Mouse (Mus musculus) testis, postnatal 10 days (tissue): Measurements from ENCODE around the gene Klhl42.

Source experiments
- DNase-seq: peaks from one replicate; pipeline ENCODE4 v3.0.0; 2021; ENCODE audit warnings: low spot score

Klhl42 gene

GRCm38 (mm10) chr6:147091136-147092120, at the start of gene Klhl42:
Klhl42 (plus strand) TSS chr6:147091379.
- peak; percentile 82 for DNase-seq

DNA sequence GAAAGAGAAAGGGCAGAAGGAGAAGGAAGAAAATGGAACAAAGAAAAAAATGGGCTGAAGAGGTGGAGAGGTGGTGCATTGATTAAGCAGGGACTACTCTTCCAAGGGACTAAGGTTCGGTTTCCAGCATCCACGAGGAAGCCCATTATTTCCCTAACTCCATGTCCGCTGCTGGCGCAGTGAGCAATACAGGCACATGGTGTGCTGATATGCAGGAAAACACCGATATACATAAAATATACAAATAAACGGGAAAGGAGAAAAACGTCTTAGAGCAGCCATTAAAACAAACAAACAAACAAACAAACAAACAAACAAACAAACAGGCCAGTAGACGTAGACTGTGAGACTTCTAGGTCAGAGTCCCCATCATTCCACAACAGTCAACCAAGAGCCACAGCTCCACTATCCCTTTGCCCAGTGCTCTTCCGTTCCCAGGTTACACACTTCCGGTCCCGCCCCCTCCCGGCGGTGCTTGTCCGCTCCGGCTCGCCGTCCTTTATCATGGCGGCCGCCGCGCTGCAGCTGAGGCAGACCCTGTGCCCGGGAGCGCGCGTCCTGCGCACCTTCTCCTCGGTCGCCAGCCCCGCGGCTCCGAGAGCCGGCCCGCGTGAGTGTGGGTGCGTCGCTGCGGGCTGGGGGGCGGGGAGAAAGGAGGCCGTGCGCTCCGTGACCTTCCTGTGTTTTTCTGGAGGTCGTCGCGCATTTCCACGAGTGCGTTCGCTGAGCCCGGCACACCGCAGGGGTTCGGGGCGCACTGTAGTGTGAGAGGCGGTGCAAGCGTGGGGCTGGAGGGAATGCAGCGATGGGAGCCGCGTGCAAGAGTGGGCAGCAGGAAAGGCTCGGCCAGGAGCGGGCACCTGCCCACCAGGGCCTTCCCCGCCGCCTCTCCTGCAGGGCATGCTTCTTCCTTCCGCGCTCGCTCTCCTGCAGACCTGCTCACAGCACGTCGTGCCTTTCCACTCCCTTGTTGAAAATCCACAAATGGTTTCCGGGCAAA, 48.6 kb upstream of the Klhl42 start, which contains the start of gene Mrps35:
Gene Mrps35, plus strand, starts transcription at position 474 of the 1,000 bp plus-strand sequence.
- peak; percentile 95 for DNase-seq

GRCm38 (mm10) chr6:147043633-147044032, 47.5 kb upstream of the Klhl42 start:
- no peak for DNase-seq

DNA sequence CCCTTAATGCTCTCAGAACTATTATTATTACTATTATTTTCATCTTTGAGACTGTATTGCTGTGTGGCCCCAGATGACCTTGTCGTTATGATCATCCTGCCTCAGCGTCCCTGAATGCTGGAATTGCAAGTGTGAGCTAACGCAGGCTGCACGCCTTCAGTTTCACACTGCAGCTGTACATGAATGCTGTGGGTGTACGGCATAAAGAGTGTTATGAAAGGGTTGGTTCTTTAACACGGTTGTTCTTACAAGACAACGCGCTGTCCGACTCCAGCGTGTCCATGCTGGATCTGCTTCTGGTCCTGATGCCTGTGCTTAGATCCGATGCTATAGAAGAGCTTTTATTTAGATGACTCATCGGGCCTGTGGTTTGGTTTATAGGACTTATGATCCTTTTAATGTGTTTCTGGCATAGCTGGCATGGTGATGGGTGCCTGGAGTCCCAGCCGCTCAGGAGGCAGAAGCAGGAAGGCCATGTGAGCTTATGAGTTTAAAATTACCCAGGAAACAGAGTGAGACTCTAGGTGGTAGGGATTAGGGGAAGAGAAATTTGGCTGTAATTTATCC, 41.9 kb upstream of the Klhl42 start:
- no peak for DNase-seq

GRCm38 (mm10) chr6:147051666-147052065, 39.5 kb upstream of the Klhl42 start:
- peak; percentile 34 for DNase-seq

DNA sequence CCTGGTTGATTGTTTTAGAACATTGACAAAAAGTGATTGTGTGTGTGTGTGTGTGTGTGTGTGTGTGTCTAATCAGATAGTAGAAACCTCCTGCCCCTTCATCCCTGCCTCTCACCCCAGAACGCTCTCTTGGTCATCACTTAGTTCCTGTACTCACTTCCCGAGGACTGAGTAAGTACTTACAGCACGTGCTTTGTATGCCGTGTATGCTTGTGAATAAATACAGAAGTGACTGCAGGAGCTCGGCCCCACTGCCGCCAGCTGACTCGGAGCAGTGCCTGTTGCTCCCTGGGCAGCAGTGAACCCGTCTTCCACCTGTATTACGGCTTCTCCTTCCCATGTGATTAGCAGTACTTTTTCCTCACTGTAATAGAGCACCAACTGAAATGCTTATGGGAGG, 38.7 kb upstream of the Klhl42 start:
- DNase-seq: no peak

GRCm38 (mm10) chr6:147053785-147054646, 37.2 kb upstream of the Klhl42 start:
- no peak for DNase-seq

GRCm38 (mm10) chr6:147055374-147055977, 35.7 kb upstream of the Klhl42 start:
- DNase-seq: no peak

- peak; percentile 49 for DNase-seq
These were observed 31.9 kb upstream of the Klhl42 start for GRCm38 (mm10) chr6:147059326-147059725.

- DNase-seq: peak; percentile 30
These were observed 29.5 kb upstream of the Klhl42 start for GRCm38 (mm10) chr6:147061630-147062029.

- DNase-seq: peak; percentile 34
These were observed 29.1 kb upstream of the Klhl42 start for GRCm38 (mm10) chr6:147062034-147062433.

DNA sequence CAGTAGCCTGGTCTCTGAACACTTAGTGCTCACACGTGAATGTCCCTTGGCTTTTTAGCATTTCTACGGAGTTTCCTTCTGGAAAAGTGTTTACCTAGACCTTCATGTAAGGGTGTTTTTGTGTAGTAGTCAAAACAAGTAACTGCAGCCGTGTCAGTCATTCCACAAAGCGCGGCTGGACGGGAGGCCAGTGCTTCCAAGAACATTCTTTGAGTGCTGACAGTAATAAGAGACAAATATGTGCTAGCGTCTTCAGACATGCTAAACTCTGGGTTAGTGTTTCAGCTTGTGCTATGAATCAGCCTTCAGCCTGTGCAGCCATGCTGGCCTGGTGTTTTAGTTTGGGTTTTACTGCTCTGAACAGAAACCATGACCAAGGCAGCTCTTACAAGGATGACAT, 28.5 kb upstream of the Klhl42 start:
- no peak for DNase-seq

GRCm38 (mm10) chr6:147064226-147064943, 26.8 kb upstream of the Klhl42 start:
- no peak for DNase-seq

DNA sequence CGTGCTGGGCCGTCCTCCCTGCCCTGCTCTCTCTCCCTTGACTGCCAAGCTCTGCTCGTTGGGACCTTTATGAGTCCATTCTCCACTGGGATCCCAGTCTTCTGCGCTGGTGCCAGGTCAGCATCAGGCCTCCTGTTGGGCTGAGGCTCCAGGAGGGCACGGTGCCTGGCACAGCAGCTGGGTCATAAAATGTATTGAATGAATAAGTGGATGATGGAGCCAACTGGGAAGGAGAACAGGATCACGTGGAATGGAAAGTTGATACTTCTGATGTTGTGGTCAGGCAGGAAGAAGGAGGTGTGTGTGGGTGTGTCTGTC, 26.3 kb upstream of the Klhl42 start:
- no peak for DNase-seq

- DNase-seq: no peak
These were observed 15.3 kb upstream of the Klhl42 start for GRCm38 (mm10) chr6:147075808-147076387.

DNA sequence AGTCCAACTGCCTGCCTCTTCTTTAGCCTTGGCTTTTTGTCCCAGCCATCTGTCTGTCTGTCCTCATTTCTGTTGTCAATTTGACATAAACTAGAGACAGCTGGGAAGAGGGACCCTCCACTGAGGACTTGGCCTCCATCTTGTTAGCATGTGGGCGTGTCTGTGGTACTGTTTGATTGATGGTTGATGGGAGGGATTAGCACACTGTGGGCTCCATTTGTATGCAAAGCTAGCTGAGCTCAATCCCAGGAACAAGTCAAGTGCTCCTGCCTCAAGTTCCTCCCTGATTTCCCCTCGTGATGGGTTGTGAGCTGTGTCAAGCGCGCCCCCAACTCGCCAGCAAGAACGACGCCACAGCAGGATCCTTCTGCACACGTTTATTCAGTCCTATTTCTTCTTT, 14.3 kb upstream of the Klhl42 start:
- no peak for DNase-seq

DNA sequence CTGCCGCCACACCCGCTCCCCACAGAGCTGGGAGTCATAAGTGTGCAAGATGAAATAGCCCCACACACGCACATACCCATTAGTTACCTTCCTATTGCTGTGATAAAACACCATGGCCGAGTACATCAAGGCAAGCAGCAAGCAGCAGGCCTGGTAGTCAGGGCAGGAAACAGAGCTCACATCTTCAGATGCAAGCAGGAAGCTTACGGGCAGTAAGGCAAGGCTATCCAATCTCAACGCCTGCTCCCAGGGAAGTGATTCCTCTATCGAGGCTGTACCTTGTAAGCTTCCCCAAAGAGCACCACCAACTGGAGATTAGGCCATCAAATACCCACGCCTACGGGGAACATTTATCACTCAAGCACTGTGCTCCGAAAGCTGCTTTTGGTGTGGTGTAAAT, 11.3 kb upstream of the Klhl42 start:
- DNase-seq: no peak

DNA sequence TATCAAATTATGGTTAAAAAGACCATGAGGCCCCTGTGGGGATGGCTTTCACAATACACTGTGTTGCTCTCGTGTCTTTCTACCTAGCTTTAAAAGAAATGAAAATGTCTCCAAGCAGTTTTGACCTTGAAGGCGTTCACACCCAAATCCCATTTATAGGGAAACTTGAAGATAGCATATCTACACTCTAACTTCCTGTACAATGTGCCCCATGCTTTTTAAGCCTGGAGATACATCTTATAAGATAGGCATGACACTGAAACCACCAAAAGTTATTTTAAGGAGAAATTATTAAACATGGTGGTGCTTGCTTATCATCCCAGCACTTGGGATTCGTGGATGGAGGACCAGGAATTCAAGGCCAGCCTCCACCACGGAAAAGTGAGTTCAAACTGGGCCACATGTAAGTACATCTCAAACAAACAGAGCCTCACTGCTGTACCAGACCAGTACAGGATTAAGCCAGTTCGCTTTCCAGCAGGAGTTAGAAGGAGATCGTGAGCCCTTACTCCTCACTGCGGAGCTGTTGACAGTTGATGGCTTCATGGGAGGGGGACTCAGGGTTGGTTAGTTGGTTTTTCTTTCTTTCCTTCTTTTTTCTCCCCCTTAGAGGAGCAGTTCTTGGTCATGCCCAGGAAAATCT, 5.7 kb upstream of the Klhl42 start:
- no peak for DNase-seq

DNA sequence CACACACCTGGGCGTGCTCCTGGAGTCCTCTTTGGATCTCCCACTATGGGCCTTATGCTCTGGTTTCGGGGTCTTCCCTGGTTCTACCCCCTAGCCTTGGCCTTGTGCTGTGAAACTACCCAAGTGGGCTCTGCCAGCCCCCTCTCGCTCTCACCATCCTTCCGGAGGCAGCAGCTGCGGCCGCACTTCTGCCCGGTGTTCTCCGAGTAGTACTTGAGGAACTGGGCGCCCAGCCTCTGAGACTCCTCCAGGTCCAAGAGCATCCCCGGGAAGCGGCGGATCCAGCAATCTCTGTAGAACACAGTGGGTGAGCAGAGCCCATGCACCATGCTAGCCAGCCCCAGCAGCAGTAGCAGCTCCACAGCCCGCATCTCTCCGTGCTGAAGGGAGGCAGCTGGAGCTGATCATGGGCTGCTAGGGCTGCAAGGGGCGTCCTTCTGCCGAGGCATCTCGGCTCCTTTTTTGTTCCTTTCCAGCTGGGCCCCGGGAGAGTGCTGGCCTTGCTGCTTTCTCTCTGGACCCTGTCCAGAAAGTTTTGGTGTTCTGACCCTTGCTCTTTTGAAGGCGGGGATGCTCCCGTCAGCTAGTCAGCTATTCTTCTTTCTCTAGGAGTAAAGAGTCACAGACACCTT, 4.5 kb upstream of the Klhl42 start, which contains the start of gene Mansc4:
Gene Mansc4, minus strand, starts transcription at position 439 of the 632 bp plus-strand sequence.
- DNase-seq: peak; percentile 59
